Mouse (Mus musculus): Measurements from ENCODE around the gene Klhl11. TPM values are rescaled to one million over a fixed set of nuclear protein-coding genes. Genes with fewer than 3 reads are reported as not detected.

Gene Klhl11
- polyA plus RNA-seq, 1 experiment from 2014 or later: 8.4 TPM

- no peak for ATAC-seq (replicated peaks; ENCODE audit: low FRiP score)
- Histone ChIP-seq H3K9me3 (replicated peaks) (no peaks in the 10 kb centered on the region), H3K27ac (no peak overlapping the region), H3K9ac (no peak overlapping the region), H3K4me1 (no peaks in the 10 kb centered on the region), H3K36me3 (peaks cover 67% of the 10 kb centered on the region), H3K4me3 (replicated peaks) (no peak overlapping the region), H3K27me3 (no peaks in the 10 kb centered on the region), H3K4me2 (no peak overlapping the region)
- WGBS: 50% methylated on average over 9 of the region's 9 CpGs
Measured at GRCm38 (mm10) chr11:100428612-100429199, 43.8 kb downstream of the Klhl11 start.

- H3K4me2 ChIP-seq: no peak overlapping the region
- no peaks in the 10 kb centered on the region for H3K27me3 ChIP-seq
- 83% methylated on average over 3 of the region's 3 CpGs for WGBS
- peaks cover 7% of the 10 kb centered on the region for H3K4me1 ChIP-seq
- ATAC-seq (replicated peaks; ENCODE audit: low FRiP score): no peak
- H3K9me3 ChIP-seq (replicated peaks): no peaks in the 10 kb centered on the region
- peaks cover 69% of the 10 kb centered on the region for H3K36me3 ChIP-seq
- no peak overlapping the region for H3K9ac ChIP-seq
- H3K4me3 ChIP-seq (replicated peaks): no peak overlapping the region
- no peak overlapping the region for H3K27ac ChIP-seq
Measured at GRCm38 (mm10) chr11:100426820-100427219, 45.7 kb downstream of the Klhl11 start.

DNA sequence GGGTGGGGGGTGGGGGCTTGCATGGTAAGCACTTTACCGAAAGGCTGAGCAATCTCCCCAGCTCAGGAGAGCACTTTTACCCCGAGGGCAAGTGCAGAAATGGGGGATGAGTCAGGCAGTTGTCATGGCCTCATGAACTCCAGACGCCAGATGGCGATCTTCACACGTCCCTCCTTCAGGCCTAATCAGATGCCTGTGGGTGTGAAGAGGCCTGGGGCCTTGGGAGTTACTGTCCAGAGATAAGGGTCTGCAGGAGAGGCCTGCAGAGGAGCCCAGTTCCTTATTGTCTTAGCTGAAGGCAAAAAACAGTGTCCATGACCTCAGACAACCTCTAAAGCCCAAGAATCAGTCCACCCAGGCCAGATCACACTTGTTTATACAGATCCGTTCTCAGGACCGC, 46.7 kb downstream of the Klhl11 start:
- 18% methylated on average over 7 of the region's 7 CpGs for WGBS
- peak; percentile 30; the same call in 1 of the 2 replicates for ATAC-seq (replicated peaks; ENCODE audit: low FRiP score)

GRCm38 (mm10) chr11:100423836-100424235, 48.7 kb downstream of the Klhl11 start:
- H3K4me1 ChIP-seq: peaks cover 25% of the 10 kb centered on the region
- 92% methylated on average over 7 of the region's 7 CpGs for WGBS
- peaks cover 61% of the 10 kb centered on the region for H3K36me3 ChIP-seq
- no peak for ATAC-seq (replicated peaks; ENCODE audit: low FRiP score)
- no peaks in the 10 kb centered on the region for H3K9me3 ChIP-seq (replicated peaks)
- H3K9ac ChIP-seq: no peak overlapping the region
- no peak overlapping the region for H3K27ac ChIP-seq
- H3K4me2 ChIP-seq: no peak overlapping the region
- no peaks in the 10 kb centered on the region for H3K27me3 ChIP-seq
- H3K4me3 ChIP-seq (replicated peaks): no peak overlapping the region

More for the DNA sequence above, 46.7 kb downstream of the Klhl11 start:
- Histone ChIP-seq H3K4me2 (no peak overlapping the region), H3K9me3 (replicated peaks) (no peaks in the 10 kb centered on the region), H3K36me3 (peaks cover 70% of the 10 kb centered on the region), H3K4me1 (peaks cover 17% of the 10 kb centered on the region), H3K4me3 (replicated peaks) (no peak overlapping the region), H3K27ac (no peak overlapping the region), H3K27me3 (no peaks in the 10 kb centered on the region), H3K9ac (no peak overlapping the region)

- Histone ChIP-seq H3K36me3 (peaks cover 60% of the 10 kb centered on the region), H3K4me1 (peaks cover 35% of the 10 kb centered on the region), H3K9me3 (replicated peaks) (no peaks in the 10 kb centered on the region), H3K4me2 (0 out of 2 replicates have a peak overlapping the region, but pooled peaks have one; percentile 16), H3K27me3 (no peaks in the 10 kb centered on the region), H3K4me3 (replicated peaks) (no peak overlapping the region), H3K27ac (peak overlapping the region; percentile 75), H3K9ac (no peak overlapping the region)
- 28% methylated on average over 8 of the region's 8 CpGs for WGBS
- peak; percentile 66 for ATAC-seq (replicated peaks; ENCODE audit: low FRiP score)
Measured at GRCm38 (mm10) chr11:100421537-100421936, 51.0 kb downstream of the Klhl11 start.

- peak within 1 kb of the TSS; percentile 85 for H3K4me2 ChIP-seq
- peak within 1 kb of the TSS; percentile 75 for H3K9ac ChIP-seq
- peak within 1 kb of the TSS; percentile 80 for H3K4me3 ChIP-seq (replicated peaks)
- H3K36me3 ChIP-seq: peaks cover 20% of the 10 kb centered on the region
- H3K9me3 ChIP-seq (replicated peaks): no peaks in the 10 kb centered on the region
- under 1% methylated on average over 31 of the region's 31 CpGs for WGBS
- peak within 1 kb of the TSS; percentile 97 for H3K27ac ChIP-seq
- no peaks in the 10 kb centered on the region for H3K27me3 ChIP-seq
- peak; percentile 60 for ATAC-seq (replicated peaks; ENCODE audit: low FRiP score)
- H3K4me1 ChIP-seq: peaks cover 64% of the 10 kb centered on the region
Measured at GRCm38 (mm10) chr11:100414914-100415822, 57.4 kb downstream of the Klhl11 start, which contains the start of gene Fkbp10. Gene Fkbp10, plus strand, starts transcription at chr11:100415697.

GRCm38 (mm10) chr11:100414021-100414913, 58.3 kb downstream of the Klhl11 start, which contains the start of gene P3h4:
Gene P3h4, minus strand, starts transcription at chr11:100414836.
- H3K9me3 ChIP-seq (replicated peaks): no peaks in the 10 kb centered on the region
- H3K9ac ChIP-seq: peak within 1 kb of the TSS; percentile 75
- ATAC-seq (replicated peaks; ENCODE audit: low FRiP score): peak; percentile 96
- no peaks in the 10 kb centered on the region for H3K27me3 ChIP-seq
- under 1% methylated on average over 93 of the region's 93 CpGs for WGBS
- H3K4me1 ChIP-seq: peaks cover 65% of the 10 kb centered on the region
- peak within 1 kb of the TSS; percentile 97 for H3K27ac ChIP-seq
- peaks cover 26% of the 10 kb centered on the region for H3K36me3 ChIP-seq
- H3K4me2 ChIP-seq: peak within 1 kb of the TSS; percentile 85
- H3K4me3 ChIP-seq (replicated peaks): peak within 1 kb of the TSS; percentile 80

DNA sequence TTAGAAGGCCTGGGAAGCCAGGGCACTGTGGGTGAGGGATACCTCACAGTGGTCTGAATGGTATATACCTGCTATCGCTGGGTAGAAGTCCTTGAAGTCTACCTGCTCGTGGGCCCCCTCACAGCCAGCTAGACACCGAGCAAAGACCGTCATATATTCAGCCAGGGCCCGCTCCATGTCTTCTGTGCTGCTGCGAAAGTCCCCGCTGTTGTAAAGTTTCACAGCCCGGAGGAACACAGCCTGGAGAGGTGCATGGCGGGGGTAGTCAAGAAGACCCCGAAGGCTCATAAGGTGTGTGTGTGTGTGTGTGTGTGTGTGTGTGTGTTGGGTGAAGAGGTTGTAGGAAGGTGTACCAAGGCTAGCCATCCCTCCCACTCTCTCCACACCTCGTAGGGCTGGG, 59.0 kb downstream of the Klhl11 start:
- 49% methylated on average over 11 of the region's 11 CpGs for WGBS
- H3K36me3 ChIP-seq: peaks cover 30% of the 10 kb centered on the region
- H3K27me3 ChIP-seq: no peaks in the 10 kb centered on the region
- ATAC-seq (replicated peaks; ENCODE audit: low FRiP score): no peak
- peaks cover 65% of the 10 kb centered on the region for H3K4me1 ChIP-seq
- H3K27ac ChIP-seq: peak overlapping the region; percentile 97
- H3K9me3 ChIP-seq (replicated peaks): no peaks in the 10 kb centered on the region
- peak overlapping the region; percentile 80 for H3K4me3 ChIP-seq (replicated peaks)
- H3K9ac ChIP-seq: peak overlapping the region; percentile 75
- peak overlapping the region; percentile 85 for H3K4me2 ChIP-seq

Small RNAs within 50 kb of the gene (microRNA-seq; reads per million reads assigned to microRNA genes)
- not detected for gene Gm27374
- 0.74 reads per million for gene Mir7116

Other genes with a start within 250 kb of the Klhl11 start
- gene Krt16, start 223.8 kb downstream of the Klhl11 start, polyA plus RNA-seq (2015; fragmentation: Nextera tagmentation; extraction: Ambion mirVana): 0.55 TPM in 1 of 2 replicates, not detected in the other
- gene Krt17, start 211.7 kb downstream of the Klhl11 start, polyA plus RNA-seq (2015; fragmentation: Nextera tagmentation; extraction: Ambion mirVana): 0.51 and 2.4 TPM in 2 replicates
- not detected in 2 replicates for gene Krt42, start 202.9 kb downstream of the Klhl11 start, polyA plus RNA-seq (2015; fragmentation: Nextera tagmentation; extraction: Ambion mirVana)
- 1,620 and 1,743 TPM in 2 replicates for gene Eif1, start 152.9 kb downstream of the Klhl11 start, polyA plus RNA-seq (2015; fragmentation: Nextera tagmentation; extraction: Ambion mirVana)
- not detected in 2 replicates for gene Gast, start 138.3 kb downstream of the Klhl11 start, polyA plus RNA-seq (2015; fragmentation: Nextera tagmentation; extraction: Ambion mirVana)
- gene Hap1, start 116.6 kb downstream of the Klhl11 start, polyA plus RNA-seq (2015; fragmentation: Nextera tagmentation; extraction: Ambion mirVana): 15.0 and 19.6 TPM in 2 replicates
- gene Jup, start 75.0 kb downstream of the Klhl11 start, polyA plus RNA-seq (2015; fragmentation: Nextera tagmentation; extraction: Ambion mirVana): 107 and 121 TPM in 2 replicates
- 59.0 and 67.2 TPM in 2 replicates for gene P3h4, start 57.9 kb downstream of the Klhl11 start, polyA plus RNA-seq (2015; fragmentation: Nextera tagmentation; extraction: Ambion mirVana)
- 130 and 139 TPM in 2 replicates for gene Fkbp10, start 57.0 kb downstream of the Klhl11 start, polyA plus RNA-seq (2015; fragmentation: Nextera tagmentation; extraction: Ambion mirVana)
- gene Nt5c3b, start 30.9 kb downstream of the Klhl11 start, polyA plus RNA-seq (2015; fragmentation: Nextera tagmentation; extraction: Ambion mirVana): 119 and 121 TPM in 2 replicates
- gene Klhl10, start 30.8 kb downstream of the Klhl11 start, polyA plus RNA-seq (2015; fragmentation: Nextera tagmentation; extraction: Ambion mirVana): 0.44 and 0.54 TPM in 2 replicates
- 151 and 175 TPM in 2 replicates for gene Acly, start 55.3 kb upstream of the Klhl11 start, polyA plus RNA-seq (2015; fragmentation: Nextera tagmentation; extraction: Ambion mirVana)
- gene Ttc25, start 72.9 kb upstream of the Klhl11 start, polyA plus RNA-seq (2015; fragmentation: Nextera tagmentation; extraction: Ambion mirVana): 0.99 and 1.1 TPM in 2 replicates
- gene Cnp, start 102.2 kb upstream of the Klhl11 start, polyA plus RNA-seq (2015; fragmentation: Nextera tagmentation; extraction: Ambion mirVana): 25.3 and 29.6 TPM in 2 replicates
- 59.7 and 63.5 TPM in 2 replicates for gene Nkiras2, start 146.5 kb upstream of the Klhl11 start, polyA plus RNA-seq (2015; fragmentation: Nextera tagmentation; extraction: Ambion mirVana)
- gene Dnajc7, start 147.4 kb upstream of the Klhl11 start, polyA plus RNA-seq (2015; fragmentation: Nextera tagmentation; extraction: Ambion mirVana): 238 and 241 TPM in 2 replicates
- 0.27 and 0.40 TPM in 2 replicates for gene Zfp385c, start 219.7 kb upstream of the Klhl11 start, polyA plus RNA-seq (2015; fragmentation: Nextera tagmentation; extraction: Ambion mirVana)
- 2.8 and 3.6 TPM in 2 replicates for gene Dhx58, start 231.5 kb upstream of the Klhl11 start, polyA plus RNA-seq (2015; fragmentation: Nextera tagmentation; extraction: Ambion mirVana)
- 60.9 and 68.1 TPM in 2 replicates for gene Kat2a, start 239.7 kb upstream of the Klhl11 start, polyA plus RNA-seq (2015; fragmentation: Nextera tagmentation; extraction: Ambion mirVana)
- gene Hspb9, start 241.1 kb upstream of the Klhl11 start, polyA plus RNA-seq (2015; fragmentation: Nextera tagmentation; extraction: Ambion mirVana): 0.27 TPM in 1 of 2 replicates, not detected in the other

All from kidney, embryonic 15.5 days (tissue).